Mouse (Mus musculus) ES-Bruce4 (cell line): ENCODE measurements at regions not wholly inside any gene's neighbourhood (a gene's known extent, or its start where the extent isn't known, plus 50 kb on each side); places are given as distances from the start of the nearest gene placed in this dataset.

Experiments used
- H3K27ac ChIP-seq: 2 replicates; pipeline ENCODE4 v1.5.1; 2012; ENCODE audit warnings: low read length, inconsistent platforms; ENCODE audit not compliant: insufficient read depth
- H3K27me3 ChIP-seq: 2 replicates; pipeline ENCODE4 v1.6.1; 2012; ENCODE audit warnings: mild to moderate bottlenecking, low read length, inconsistent platforms; ENCODE audit not compliant: control insufficient read depth, poor library complexity, insufficient read depth, severe bottlenecking
- H3K36me3 ChIP-seq: 2 replicates; pipeline ENCODE4 v1.6.1; 2012; ENCODE audit warnings: inconsistent platforms, mild to moderate bottlenecking, low read length, moderate library complexity; ENCODE audit not compliant: control insufficient read depth, poor library complexity, insufficient read depth, severe bottlenecking
- H3K4me1 ChIP-seq: one replicate; pipeline ENCODE4 v1.8.1; 2011; ENCODE audit warnings: low read length; ENCODE audit not compliant: control insufficient read depth, insufficient read depth
- H3K4me3 ChIP-seq: 2 replicates; pipeline ENCODE4 v1.5.1; 2011; ENCODE audit warnings: low read depth, mild to moderate bottlenecking, low read length
- H3K9ac ChIP-seq: 2 replicates; pipeline ENCODE4 v1.6.1; 2012; ENCODE audit warnings: low read depth, mild to moderate bottlenecking, inconsistent platforms; ENCODE audit not compliant: poor library complexity, severe bottlenecking
- H3K9me3 ChIP-seq: replicated peaks from 2 replicates; pipeline ENCODE4 v1.6.1; 2012; ENCODE audit warnings: mild to moderate bottlenecking, low read length, inconsistent platforms; ENCODE audit not compliant: control insufficient read depth, poor library complexity, insufficient read depth, severe bottlenecking
- CTCF ChIP-seq: IDR thresholded peaks from one replicate; pipeline ENCODE4 v1.8.1; 2011; ENCODE audit warnings: low read depth, low read length
- EP300 ChIP-seq: IDR thresholded peaks from 2 replicates; pipeline ENCODE4 v1.6.1; 2011; ENCODE audit warnings: low read depth, low read length; ENCODE audit not compliant: insufficient read depth
- POLR2A ChIP-seq: IDR thresholded peaks from one replicate; pipeline ENCODE4 v1.8.1; 2011; ENCODE audit warnings: low read length; ENCODE audit not compliant: insufficient read depth

- H3K9me3 ChIP-seq = no peaks in the 10 kb centered on the region
- TF ChIP-seq CTCF = no peak
- H3K27me3 ChIP-seq = no peaks in the 10 kb centered on the region
- H3K27ac ChIP-seq = no peak overlapping the region
- no peaks in the 10 kb centered on the region for H3K36me3 ChIP-seq
- no peak overlapping the region for H3K9ac ChIP-seq
- no peak overlapping the region for H3K4me3 ChIP-seq
- H3K4me1 ChIP-seq = no peaks in the 10 kb centered on the region
These were observed 128.1 kb upstream of the Frmd4a start for GRCm38 (mm10) chr2:3889381-3889780.

GRCm38 (mm10) chr2:3890462-3890861 lies 127.1 kb upstream of the Frmd4a start:
- Histone ChIP-seq H3K36me3 (no peaks in the 10 kb centered on the region), H3K27me3 (no peaks in the 10 kb centered on the region), H3K27ac (no peak overlapping the region), H3K4me3 (no peak overlapping the region), H3K9me3 (no peaks in the 10 kb centered on the region), H3K4me1 (no peaks in the 10 kb centered on the region), H3K9ac (no peak overlapping the region)
- TF ChIP-seq EP300 = no peak
- TF ChIP-seq POLR2A = no peak
- TF ChIP-seq CTCF = no peak

GRCm38 (mm10) chr2:3907026-3907425 lies 110.5 kb upstream of the Frmd4a start:
- TF ChIP-seq POLR2A = no peak
- Histone ChIP-seq H3K4me3 (no peak overlapping the region), H3K36me3 (no peaks in the 10 kb centered on the region), H3K27ac (no peak overlapping the region), H3K9ac (no peak overlapping the region), H3K4me1 (peaks cover 2% of the 10 kb centered on the region), H3K27me3 (no peaks in the 10 kb centered on the region; the same call in 1 of the 2 replicates), H3K9me3 (no peaks in the 10 kb centered on the region)

GRCm38 (mm10) chr2:3908192-3908591 lies 109.3 kb upstream of the Frmd4a start:
- Histone ChIP-seq H3K36me3 (no peaks in the 10 kb centered on the region), H3K27me3 (no peaks in the 10 kb centered on the region; the same call in 1 of the 2 replicates), H3K4me1 (peaks cover 2% of the 10 kb centered on the region), H3K4me3 (no peak overlapping the region), H3K9ac (no peak overlapping the region), H3K9me3 (no peaks in the 10 kb centered on the region), H3K27ac (no peak overlapping the region)
- TF ChIP-seq POLR2A (no peak), EP300 (no peak), CTCF (no peak)

GRCm38 (mm10) chr2:3910086-3910891 lies 107.2 kb upstream of the Frmd4a start:
- Histone ChIP-seq H3K27me3 (no peaks in the 10 kb centered on the region; the same call in 1 of the 2 replicates), H3K4me1 (peaks cover 2% of the 10 kb centered on the region), H3K27ac (no peak overlapping the region), H3K4me3 (no peak overlapping the region), H3K9me3 (no peaks in the 10 kb centered on the region), H3K36me3 (no peaks in the 10 kb centered on the region), H3K9ac (no peak overlapping the region)
- TF ChIP-seq POLR2A (no peak), CTCF (no peak), EP300 (no peak)

GRCm38 (mm10) chr2:3915141-3915540 lies 102.4 kb upstream of the Frmd4a start:
- no peaks in the 10 kb centered on the region; the same call in 1 of the 2 replicates for H3K27me3 ChIP-seq
- no peak overlapping the region for H3K27ac ChIP-seq
- no peak for TF ChIP-seq CTCF
- TF ChIP-seq EP300 = no peak
- no peak for TF ChIP-seq POLR2A
- H3K36me3 ChIP-seq = no peaks in the 10 kb centered on the region
- H3K4me1 ChIP-seq = peaks cover 2% of the 10 kb centered on the region
- H3K4me3 ChIP-seq = no peak overlapping the region
- no peak overlapping the region for H3K9ac ChIP-seq
- no peaks in the 10 kb centered on the region; the same call in 1 of the 2 replicates for H3K9me3 ChIP-seq
